Comparison of ENCODE assay signal across 15 mouse cellular contexts in genomic region chr8:88879857-88880256, GRCm38 (mm10).
DNase-seq lines count a peak whose midpoint lies in the region; ATAC-seq and TF ChIP-seq lines count a peak whose summit lies in the region.
"Had no signal": no experiment of that assay in that cellular context is flagged by ENCODE, and none has a peak within 500 bp of the region (broad histone marks: within the 10 kb centered on the region; RNA-seq: fewer than 3 reads in every experiment).

No protein-coding gene starts in this region.

- H3K27me3 ChIP-seq in kidney, embryonic 15.5 days = peaks cover 30% of the 10 kb centered on the region
- H3K27me3 ChIP-seq in heart, embryonic 11.5 days (ENCODE audit: control insufficient read depth, insufficient read depth, low read length) = no peaks in the 10 kb centered on the region
- no peaks in the 10 kb centered on the region for H3K27me3 ChIP-seq in lung, postnatal 0 days (replicated peaks; ENCODE audit: insufficient read depth, low read length)

- H3K36me3 ChIP-seq in kidney, embryonic 15.5 days = no peaks in the 10 kb centered on the region
- no peaks in the 10 kb centered on the region for H3K36me3 ChIP-seq in heart, embryonic 11.5 days (ENCODE audit: control insufficient read depth, insufficient read depth, low read length)
- no peaks in the 10 kb centered on the region for H3K36me3 ChIP-seq in lung, postnatal 0 days (ENCODE audit: insufficient read depth, low read length)
- H3K36me3 ChIP-seq: embryonic facial prominence, embryonic 15.5 days; hindbrain, embryonic 13.5 days; limb, embryonic 10.5 days had no signal

- ATAC-seq in kidney, embryonic 15.5 days (replicated peaks; ENCODE audit: low FRiP score) = no peak
- ATAC-seq in heart, embryonic 11.5 days (replicated peaks; ENCODE audit: insufficient number of reproducible peaks, low FRiP score, low TSS enrichment) = peak; percentile 57
- no peak for ATAC-seq in lung, postnatal 0 days
- ATAC-seq: Patski had no signal

- H3K9ac ChIP-seq in kidney, embryonic 15.5 days = no peak overlapping the region
- no peak overlapping the region for H3K9ac ChIP-seq in heart, embryonic 11.5 days (ENCODE audit: low read depth, low read length)
- H3K9ac ChIP-seq in lung, postnatal 0 days (replicated peaks; ENCODE audit: low read depth) = no peak overlapping the region
- H3K9ac ChIP-seq: embryonic facial prominence, embryonic 15.5 days; hindbrain, embryonic 13.5 days had no signal

- no peak overlapping the region for H3K4me2 ChIP-seq in kidney, embryonic 15.5 days
- no peak overlapping the region for H3K4me2 ChIP-seq in heart, embryonic 11.5 days
- H3K4me2 ChIP-seq in lung, postnatal 0 days (replicated peaks; ENCODE audit: low read depth, low read length) = no peak overlapping the region
- H3K4me2 ChIP-seq: embryonic facial prominence, embryonic 15.5 days; hindbrain, embryonic 13.5 days had no signal

- WGBS in kidney, embryonic 15.5 days = 49% methylated on average over 7 of the region's 7 CpGs
- WGBS in heart, embryonic 11.5 days (ENCODE audit: insufficient replicate concordance) = 24% methylated on average over 7 of the region's 7 CpGs
- WGBS in lung, postnatal 0 days = 52% methylated on average over 7 of the region's 7 CpGs

- no peaks in the 10 kb centered on the region for H3K9me3 ChIP-seq in kidney, embryonic 15.5 days (replicated peaks)
- no peaks in the 10 kb centered on the region for H3K9me3 ChIP-seq in heart, embryonic 11.5 days (replicated peaks; ENCODE audit: control insufficient read depth, low read length)
- no peaks in the 10 kb centered on the region for H3K9me3 ChIP-seq in lung, postnatal 0 days (ENCODE audit: low read length)
- H3K9me3 ChIP-seq: embryonic facial prominence, embryonic 15.5 days; hindbrain, embryonic 13.5 days; limb, embryonic 10.5 days had no signal

- TF ChIP-seq CTCF in lung, postnatal 0 days (IDR thresholded peaks at IDR 0.05) = no peak

- no peak overlapping the region for H3K27ac ChIP-seq in kidney, embryonic 15.5 days
- no peak overlapping the region for H3K27ac ChIP-seq in heart, embryonic 11.5 days (ENCODE audit: low read depth, low read length)
- no peak overlapping the region for H3K27ac ChIP-seq in lung, postnatal 0 days (ENCODE audit: low read length)
- H3K27ac ChIP-seq: embryonic facial prominence, embryonic 15.5 days; hindbrain, embryonic 13.5 days; limb, embryonic 10.5 days; macrophage had no signal

- no peaks in the 10 kb centered on the region for H3K4me1 ChIP-seq in kidney, embryonic 15.5 days
- peaks cover 6% of the 10 kb centered on the region; the same call in 1 of the 2 replicates for H3K4me1 ChIP-seq in heart, embryonic 11.5 days (ENCODE audit: control insufficient read depth, insufficient read depth, low read length)
- H3K4me1 ChIP-seq in lung, postnatal 0 days (ENCODE audit: insufficient read depth, low read depth, low read length) = no peaks in the 10 kb centered on the region
- H3K4me1 ChIP-seq: embryonic facial prominence, embryonic 15.5 days; limb, embryonic 10.5 days had no signal

- no peak for TF ChIP-seq EP300 in lung, postnatal 0 days (IDR thresholded peaks at IDR 0.05)

- H3K4me3 ChIP-seq in kidney, embryonic 15.5 days (replicated peaks) = no peak overlapping the region
- no peak overlapping the region for H3K4me3 ChIP-seq in heart, embryonic 11.5 days (ENCODE audit: low read depth, low read length)
- no peak overlapping the region for H3K4me3 ChIP-seq in lung, postnatal 0 days (ENCODE audit: low read depth, low read length)
- H3K4me3 ChIP-seq: embryonic facial prominence, embryonic 15.5 days; hindbrain, embryonic 13.5 days; limb, embryonic 10.5 days had no signal

- intact Hi-C loops in left cerebral cortex, postnatal 14 days (cut with DNase I) = no loop called here

- DNase-seq in kidney, postnatal 14 days = peak; percentile 67
- DNase-seq in adrenal gland, postnatal 14 days = peak; percentile 68
- DNase-seq in lung, postnatal 0 days (ENCODE audit: low spot score) = peak; percentile 29
- no peak for DNase-seq in left cerebral cortex, postnatal 14 days (ENCODE audit: low spot score in 2 of 2)
- no peak for DNase-seq in frontal cortex, postnatal 36 days (ENCODE audit: low spot score in 2 of 2)
- DNase-seq in right cerebral cortex, postnatal 25 days = no peak
- DNase-seq: cerebellum, postnatal 25 days; thymus, postnatal 25 days had no signal

Comparison
In these comparisons a context has a peak if more than half of its experiments do, and no peak if none do; other contexts are left out.
1. DNase-seq: peak in kidney, postnatal 14 days (single experiment), adrenal gland, postnatal 14 days (single experiment) and lung, postnatal 0 days (single experiment); none in left cerebral cortex, postnatal 14 days (0 of 2), frontal cortex, postnatal 36 days (0 of 2) and right cerebral cortex, postnatal 25 days (single experiment).